Mouse (Mus musculus) right cerebral cortex, postnatal 25 days (tissue): ENCODE measurements at regions not wholly inside any gene's neighbourhood (a gene's known extent, or its start where the extent isn't known, plus 50 kb on each side); places are given as distances from the start of the nearest gene placed in this dataset.

ENCODE experiments used
- DNase-seq: peaks from one replicate; pipeline ENCODE4 v3.0.0; 2022

- DNase-seq = no peak
Observed at GRCm38 (mm10) chr10:125467503-125467902, 78.2 kb upstream of the Slc16a7 start.

GRCm38 (mm10) chr10:125488350-125488749 lies 99.1 kb upstream of the Slc16a7 start:
- DNase-seq = no peak

- no peak for DNase-seq
Observed at GRCm38 (mm10) chr10:125490395-125490794, 101.1 kb upstream of the Slc16a7 start.

- no peak for DNase-seq
Observed at GRCm38 (mm10) chr10:125494489-125494888, 105.2 kb upstream of the Slc16a7 start.

DNA sequence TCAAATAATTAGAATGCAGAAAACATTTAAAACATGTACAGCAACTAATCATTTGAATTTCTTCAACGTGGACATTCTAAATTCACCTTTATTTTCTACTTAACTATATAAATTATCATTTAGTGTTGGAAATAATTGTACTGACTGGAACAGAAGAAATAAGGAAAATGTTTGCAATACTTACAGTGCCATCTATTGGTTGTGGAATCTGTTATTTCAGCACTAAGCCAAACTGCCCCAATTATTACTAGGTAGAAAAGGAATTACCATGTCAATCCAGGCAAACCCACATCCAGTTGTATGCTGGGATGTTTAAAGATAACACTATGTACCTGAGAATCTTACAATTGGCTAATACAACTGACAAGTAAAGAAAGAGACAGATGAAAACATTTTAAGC lies 109.1 kb upstream of the Slc16a7 start:
- DNase-seq = no peak

GRCm38 (mm10) chr10:125500338-125500737 lies 111.1 kb upstream of the Slc16a7 start:
- DNase-seq = no peak

DNA sequence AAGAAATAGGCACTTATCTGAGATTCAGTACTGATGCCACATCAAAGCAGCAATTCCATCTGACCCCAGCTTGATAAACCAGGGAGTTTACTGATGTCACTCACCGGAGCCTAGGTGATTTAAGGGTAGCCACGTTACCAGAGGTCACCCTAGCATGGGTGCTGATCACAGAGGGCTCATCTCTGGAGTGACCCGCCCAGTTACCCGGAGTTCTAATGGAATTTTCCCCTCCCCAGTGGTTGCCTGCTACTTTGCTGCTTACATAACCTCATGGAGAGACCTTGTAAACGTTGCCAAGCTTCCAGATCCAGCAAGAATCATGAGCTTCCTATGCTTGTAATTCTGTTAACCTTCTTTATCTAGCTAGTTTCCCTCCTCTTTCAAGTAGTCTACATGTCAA lies 125.8 kb upstream of the Slc16a7 start:
- DNase-seq = no peak

- DNase-seq = no peak
Observed at GRCm38 (mm10) chr10:125530876-125531275, 141.6 kb upstream of the Slc16a7 start.

DNA sequence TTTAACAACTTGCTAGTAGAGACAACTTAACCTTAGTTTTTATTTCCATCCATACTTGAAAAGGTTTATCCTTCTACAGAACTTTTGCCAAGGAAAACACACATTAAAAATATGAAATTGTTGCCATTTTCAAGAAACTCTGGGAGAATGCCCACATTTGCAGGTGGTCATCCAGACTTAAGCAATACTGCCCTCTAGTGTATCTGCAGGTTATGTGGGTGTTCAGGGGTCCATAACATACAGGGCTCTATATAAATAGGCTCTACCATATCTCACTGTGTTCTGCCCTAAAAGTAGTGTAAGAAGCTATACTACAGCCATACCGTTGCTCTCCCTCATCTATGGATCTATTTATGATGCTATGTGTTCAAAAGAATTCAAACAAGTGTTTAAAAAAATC lies 149.1 kb upstream of the Slc16a7 start:
- DNase-seq = no peak

DNA sequence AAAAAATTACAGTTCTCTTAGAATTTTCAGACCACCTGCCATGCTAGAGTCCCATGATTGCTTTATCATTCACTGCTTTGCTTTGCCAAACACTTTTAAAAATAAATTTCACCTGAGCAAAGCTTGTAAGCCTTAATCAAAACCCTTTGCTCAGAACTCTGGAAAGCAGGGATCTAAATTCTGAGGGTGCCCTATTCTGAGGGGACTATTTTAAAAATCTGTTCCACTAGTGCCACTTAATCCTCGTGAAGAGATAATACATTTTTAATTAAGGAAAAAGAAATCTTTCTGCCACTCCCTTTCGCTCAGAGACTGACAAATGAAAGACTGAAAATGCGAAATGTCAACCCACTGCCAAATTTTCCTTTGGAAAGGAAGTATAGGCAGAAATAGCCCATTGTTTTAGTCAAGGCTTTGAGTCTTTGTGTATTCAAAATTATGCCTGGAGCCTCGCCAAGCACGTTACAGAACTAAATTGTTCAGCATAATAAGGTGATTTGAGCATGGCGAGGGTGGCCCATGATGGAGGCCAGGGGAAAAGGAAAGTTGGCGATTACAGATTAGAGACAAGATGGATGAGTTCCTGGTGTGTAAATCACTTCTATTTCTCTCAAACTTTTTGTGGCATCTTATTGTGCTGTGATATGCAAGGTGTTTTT lies 197.4 kb upstream of the Slc16a7 start:
- no peak for DNase-seq

GRCm38 (mm10) chr10:125593006-125593405 lies 203.7 kb upstream of the Slc16a7 start:
- DNase-seq = no peak

GRCm38 (mm10) chr10:125607787-125608617 lies 218.7 kb upstream of the Slc16a7 start:
- no peak for DNase-seq

- DNase-seq = peak; percentile 9
Observed at GRCm38 (mm10) chr10:125610353-125610752, 221.1 kb upstream of the Slc16a7 start.

DNA sequence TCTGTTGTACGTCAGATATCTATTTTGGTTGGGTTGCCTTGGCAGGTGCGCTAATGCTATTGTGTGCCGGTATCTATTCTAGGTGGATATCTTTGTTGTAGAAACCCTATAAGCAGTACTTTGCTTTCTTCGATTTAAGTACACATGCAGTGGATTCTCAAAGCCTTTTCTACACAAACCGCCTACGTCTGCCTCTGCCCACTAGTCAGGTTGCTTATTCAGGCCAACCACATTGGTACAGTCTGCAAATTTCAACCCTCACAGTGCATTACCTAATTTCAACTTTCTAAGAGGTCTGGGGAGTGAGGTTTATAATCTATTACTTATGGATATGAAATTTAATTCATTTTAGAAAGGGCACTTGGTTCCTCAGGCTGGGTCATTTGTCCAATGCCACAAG lies 223.5 kb upstream of the Slc16a7 start:
- DNase-seq = peak; percentile 4

- DNase-seq = no peak
Observed at GRCm38 (mm10) chr10:125621376-125621775, 232.1 kb upstream of the Slc16a7 start.

- DNase-seq = no peak
Observed at GRCm38 (mm10) chr10:125623836-125624235, 234.6 kb upstream of the Slc16a7 start.

GRCm38 (mm10) chr10:125667906-125668305 lies 278.6 kb upstream of the Slc16a7 start:
- no peak for DNase-seq

GRCm38 (mm10) chr10:125673637-125674036 lies 284.4 kb upstream of the Slc16a7 start:
- no peak for DNase-seq

DNA sequence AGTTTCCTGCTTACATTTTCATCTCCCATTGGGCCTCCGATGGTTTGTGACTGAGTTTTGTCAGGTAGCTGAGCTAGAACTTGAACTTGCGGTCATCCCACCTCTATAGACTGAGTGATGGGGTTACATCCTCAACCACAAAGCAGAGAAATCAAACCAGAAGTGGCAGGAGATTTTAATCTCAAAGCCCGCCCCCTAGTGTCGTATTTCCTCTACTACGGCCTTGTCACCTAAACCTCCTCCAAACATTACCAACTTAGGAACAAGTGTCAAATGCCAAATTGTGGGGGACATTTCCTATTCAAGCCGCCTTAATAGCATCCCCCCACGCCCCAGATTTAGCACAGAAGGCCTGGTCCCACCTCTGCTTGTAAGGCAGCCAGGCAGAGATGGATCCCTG lies 286.3 kb upstream of the Lrig3 start:
- DNase-seq = no peak

DNA sequence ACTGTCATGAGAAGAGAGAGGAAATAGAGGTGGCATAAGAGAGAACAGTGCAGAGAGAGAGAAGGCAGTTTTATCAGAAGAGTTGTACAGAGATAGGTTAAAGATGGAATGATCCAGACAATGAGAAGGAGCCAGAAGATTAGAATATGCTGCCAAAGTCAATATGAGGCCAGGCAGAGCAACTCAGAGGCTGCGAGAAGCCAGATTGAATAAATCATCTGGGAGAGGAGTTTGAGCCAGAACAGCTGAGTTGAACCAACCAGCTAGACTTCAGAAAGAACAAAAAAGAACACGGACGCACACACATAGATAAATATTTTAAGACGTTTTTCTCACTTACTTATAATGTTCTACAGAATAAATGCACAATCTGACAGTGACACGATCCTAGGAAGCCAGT lies 280.8 kb upstream of the Lrig3 start:
- DNase-seq = no peak

DNA sequence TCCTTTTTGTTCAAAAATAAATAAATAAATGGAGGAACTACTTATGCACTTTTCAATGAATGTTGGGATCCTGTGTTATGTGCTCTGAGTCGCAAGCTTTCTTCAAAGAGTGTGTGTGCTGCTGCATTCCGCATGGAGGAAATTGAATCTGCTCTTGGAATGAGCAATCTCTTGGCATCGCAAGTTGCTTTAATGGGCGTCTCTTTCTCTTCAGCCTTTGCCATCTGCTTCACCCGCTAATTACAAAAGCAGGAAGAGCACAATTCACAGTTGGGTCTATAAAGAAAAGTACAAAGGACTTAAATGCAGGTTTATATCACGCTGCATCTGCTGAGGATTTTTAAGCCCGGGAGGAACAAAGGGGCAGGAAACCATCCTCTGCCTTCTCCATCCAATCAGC lies 272.5 kb upstream of the Lrig3 start:
- peak; percentile 21 for DNase-seq

- DNase-seq = no peak
Observed at GRCm38 (mm10) chr10:125696159-125696558, 269.8 kb upstream of the Lrig3 start.

GRCm38 (mm10) chr10:125725077-125725680 lies 240.8 kb upstream of the Lrig3 start:
- peak; percentile 33 for DNase-seq

DNA sequence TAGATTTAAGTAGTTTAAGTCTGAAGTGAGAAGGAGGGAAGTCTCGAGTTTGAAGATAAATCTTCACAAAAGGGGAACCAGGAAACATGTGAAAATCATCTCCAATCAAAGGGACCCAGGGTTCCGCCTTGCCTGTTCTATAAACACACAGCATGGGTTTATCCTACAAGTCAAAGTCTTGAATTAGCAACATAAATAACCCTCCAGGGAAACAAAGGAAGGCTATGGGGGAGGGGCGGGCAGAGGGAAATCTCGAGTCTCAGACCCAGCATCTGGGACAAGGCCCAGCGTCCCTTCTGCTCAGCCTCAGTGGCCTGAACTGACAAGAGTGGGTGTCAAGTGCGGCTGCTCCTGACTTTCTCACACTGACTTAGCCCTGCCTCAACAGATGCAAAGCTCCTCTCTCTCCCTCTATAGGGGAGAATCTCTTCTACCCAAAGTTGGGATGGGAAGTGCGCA lies 240.3 kb upstream of the Lrig3 start:
- no peak for DNase-seq
